Mouse (Mus musculus): ENCODE results near the gene Tcf23.

Gene Tcf23

DNA sequence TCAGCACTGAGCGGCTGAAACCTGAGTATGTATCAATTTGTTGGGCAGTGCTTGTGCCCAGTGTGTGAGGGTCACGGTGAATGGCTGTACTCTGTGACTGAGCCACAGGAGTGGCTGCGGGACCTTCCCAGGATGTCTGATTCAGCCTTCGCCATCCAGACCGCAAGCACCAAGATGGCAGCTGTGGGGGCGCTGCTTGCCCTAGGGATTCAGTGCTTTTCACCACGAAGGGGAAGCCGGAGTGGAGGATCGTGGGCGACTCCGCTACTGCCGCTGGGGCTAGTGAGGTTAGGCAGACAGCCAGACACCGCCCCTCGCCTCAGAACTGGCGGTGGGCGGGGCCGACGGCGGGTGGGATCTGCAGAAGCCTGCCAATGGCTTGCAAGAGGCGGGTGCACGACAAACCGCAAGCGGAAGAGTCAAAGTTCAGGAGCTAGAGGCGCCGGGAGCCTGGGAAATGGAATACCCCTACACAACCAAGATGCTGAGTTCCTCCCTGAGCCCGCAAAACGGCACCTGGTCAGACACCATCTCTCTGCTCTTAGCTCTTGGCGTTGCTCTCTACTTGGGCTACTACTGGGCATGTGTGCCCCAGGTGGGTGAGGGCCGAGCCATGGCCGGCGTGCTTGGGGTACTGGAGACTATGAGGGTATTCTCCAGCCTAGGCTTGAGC is 18.7 kb upstream of the Tcf23 start:
- DNase-seq (ENCODE audit: inconsistent ontology term): peak; percentile 97

DNA sequence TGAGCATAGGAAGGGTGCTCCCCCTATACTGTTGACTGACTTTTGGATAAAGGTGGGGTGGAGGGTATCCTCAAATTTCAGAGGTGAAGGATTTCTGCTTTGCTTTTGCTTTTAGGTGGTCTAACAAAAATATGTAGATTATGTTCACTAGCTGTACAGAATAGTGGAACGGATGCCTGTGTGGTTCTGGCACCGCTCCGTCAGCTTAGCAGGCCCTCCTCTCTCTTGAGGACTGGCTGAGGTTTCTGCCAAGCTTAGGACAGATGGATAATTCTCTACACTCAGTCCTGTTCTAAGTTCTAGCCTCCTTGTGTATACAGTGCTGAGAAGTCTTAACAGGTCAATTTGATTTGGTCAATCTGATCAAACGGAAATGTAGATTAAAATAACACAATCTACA is 18.0 kb upstream of the Tcf23 start:
- peak; percentile 14 for DNase-seq (ENCODE audit: inconsistent ontology term)

DNA sequence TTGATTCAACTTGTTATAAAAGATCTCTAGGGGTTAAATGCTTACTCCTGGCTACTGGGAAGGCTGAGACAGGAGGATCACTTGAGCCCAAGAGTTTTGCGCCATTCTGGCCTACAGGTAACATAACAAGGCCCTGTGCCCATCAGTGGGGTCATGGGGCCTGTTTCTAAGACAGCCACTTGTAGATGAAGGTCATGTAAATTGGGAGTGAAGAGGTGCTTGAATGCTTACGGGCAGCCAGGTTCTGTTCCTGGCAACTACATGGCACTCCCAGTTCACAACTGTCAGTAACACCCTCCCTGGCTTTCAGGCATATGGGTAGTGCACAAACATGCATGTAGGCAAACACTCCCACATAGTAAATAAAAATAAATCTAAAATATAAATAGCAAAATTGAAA is 17.5 kb upstream of the Tcf23 start:
- DNase-seq (ENCODE audit: inconsistent ontology term): no peak

DNA sequence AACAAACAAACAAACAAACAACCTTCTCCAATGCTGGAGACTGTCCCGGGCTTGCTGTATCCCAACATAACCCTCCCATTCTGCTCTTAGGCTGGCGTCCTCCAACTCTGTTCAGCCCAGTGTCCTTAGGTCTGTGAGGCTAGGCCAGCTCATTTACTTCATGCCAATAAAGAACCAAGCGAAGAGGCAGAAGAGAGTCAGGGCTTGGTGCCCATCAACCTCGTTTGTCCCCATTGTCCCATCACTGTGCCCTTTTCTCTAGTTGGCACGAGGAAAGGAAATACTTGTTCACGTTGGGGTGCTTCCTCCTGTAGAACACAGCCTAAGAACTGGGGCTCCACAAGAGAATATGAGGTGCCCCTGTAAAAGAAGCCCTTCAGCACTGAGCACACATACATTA is 16.8 kb upstream of the Tcf23 start:
- DNase-seq (ENCODE audit: inconsistent ontology term): no peak

GRCm38 (mm10) chr5:30952551-30952950 is 15.9 kb upstream of the Tcf23 start:
- DNase-seq (ENCODE audit: inconsistent ontology term): no peak

- DNase-seq (ENCODE audit: inconsistent ontology term): no peak
Measured at GRCm38 (mm10) chr5:30954065-30954464, 14.4 kb upstream of the Tcf23 start.

DNA sequence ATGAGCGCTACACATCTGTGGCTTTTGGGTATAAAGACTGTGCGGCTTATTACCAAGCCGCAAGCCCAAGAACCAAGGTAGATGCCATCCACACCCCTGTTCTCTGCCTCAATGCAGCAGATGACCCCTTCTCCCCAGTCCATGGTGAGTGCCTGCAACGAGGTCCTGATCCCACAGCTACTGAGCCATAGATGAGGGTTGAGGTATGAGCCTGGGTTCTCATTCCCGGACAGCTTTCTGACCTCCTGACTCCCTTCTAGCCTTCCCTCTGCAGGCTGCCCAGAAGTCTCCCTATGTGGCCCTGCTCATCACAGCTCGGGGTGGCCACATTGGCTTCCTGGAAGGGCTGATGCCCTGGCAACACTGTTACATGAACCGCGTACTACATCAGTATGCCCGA is 13.9 kb upstream of the Tcf23 start:
- no peak for DNase-seq (ENCODE audit: inconsistent ontology term)

- no peak for DNase-seq (ENCODE audit: inconsistent ontology term)
Measured at GRCm38 (mm10) chr5:30955751-30956150, 12.7 kb upstream of the Tcf23 start.

DNA sequence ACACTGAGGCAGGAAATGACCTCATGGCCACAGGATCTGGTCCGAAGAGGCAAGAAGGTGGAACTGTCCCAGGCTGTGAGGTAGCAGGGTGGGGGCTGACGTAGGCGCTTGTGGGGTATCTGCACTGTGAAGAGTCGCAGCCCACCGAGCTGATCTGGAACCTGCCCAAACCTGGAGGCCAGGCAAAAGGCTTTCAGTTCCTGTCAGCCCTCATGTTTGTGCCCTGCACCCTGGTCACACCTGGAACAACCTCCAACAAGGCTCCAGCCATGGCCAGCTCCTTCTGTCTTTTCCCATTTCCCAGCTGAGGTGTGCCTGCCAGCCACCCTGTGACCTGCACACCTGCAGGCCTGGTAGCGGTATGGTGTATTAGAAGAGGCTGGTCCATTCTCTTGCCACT is 10.6 kb upstream of the Tcf23 start:
- no peak for DNase-seq (ENCODE audit: inconsistent ontology term)

- DNase-seq (ENCODE audit: inconsistent ontology term): no peak
Measured at GRCm38 (mm10) chr5:30959198-30959854, 9.1 kb upstream of the Tcf23 start.

DNA sequence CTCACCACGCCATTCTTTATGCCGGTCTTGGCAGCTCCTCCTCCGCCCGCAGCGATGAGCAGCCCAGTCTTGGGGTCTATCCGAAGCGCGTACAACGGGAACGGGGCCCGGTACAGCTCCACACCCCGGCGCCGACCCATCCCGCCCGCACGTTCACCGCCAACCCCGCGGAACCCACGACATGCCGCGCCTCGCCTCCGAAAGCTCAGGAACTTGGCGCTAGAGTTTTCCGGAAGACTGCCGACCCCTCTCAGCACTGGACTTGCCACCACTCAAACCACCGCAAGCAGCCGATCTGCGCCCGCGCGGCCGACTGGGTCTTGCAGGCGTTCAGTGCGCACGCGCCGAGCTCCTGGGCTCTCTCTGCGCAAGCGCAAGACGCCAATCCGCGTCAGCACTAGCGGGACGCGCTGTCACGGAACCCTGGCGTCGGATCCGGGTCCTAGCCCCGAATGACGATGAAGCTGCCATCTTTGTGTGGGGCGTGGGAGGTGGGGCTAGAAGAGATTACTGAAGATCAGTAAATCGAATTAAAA is 8.4 kb upstream of the Tcf23 start, which contains the start of gene Preb:
Preb (minus strand) TSS at position 396 of the 536 bp plus-strand sequence.
- peak; percentile 97 for DNase-seq (ENCODE audit: inconsistent ontology term)

DNA sequence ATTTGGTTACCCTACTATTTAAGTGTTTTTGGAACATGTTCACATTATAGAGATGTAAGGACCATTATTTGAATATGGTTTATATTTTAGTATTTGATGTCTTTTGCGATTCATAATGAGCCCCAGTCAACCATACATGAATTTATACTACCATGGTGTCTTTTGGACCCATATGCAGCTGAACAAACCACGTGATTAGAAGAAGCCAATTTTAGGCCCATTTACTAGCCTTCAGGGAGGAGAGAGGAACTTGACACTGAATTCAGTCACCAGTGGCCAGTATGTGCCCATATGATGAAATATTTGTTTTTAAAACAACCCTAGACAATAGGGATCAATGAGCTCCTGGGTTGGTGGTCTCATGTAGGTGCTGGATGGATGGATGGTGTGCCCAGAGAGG is 7.6 kb upstream of the Tcf23 start:
- no peak for DNase-seq (ENCODE audit: inconsistent ontology term)

DNA sequence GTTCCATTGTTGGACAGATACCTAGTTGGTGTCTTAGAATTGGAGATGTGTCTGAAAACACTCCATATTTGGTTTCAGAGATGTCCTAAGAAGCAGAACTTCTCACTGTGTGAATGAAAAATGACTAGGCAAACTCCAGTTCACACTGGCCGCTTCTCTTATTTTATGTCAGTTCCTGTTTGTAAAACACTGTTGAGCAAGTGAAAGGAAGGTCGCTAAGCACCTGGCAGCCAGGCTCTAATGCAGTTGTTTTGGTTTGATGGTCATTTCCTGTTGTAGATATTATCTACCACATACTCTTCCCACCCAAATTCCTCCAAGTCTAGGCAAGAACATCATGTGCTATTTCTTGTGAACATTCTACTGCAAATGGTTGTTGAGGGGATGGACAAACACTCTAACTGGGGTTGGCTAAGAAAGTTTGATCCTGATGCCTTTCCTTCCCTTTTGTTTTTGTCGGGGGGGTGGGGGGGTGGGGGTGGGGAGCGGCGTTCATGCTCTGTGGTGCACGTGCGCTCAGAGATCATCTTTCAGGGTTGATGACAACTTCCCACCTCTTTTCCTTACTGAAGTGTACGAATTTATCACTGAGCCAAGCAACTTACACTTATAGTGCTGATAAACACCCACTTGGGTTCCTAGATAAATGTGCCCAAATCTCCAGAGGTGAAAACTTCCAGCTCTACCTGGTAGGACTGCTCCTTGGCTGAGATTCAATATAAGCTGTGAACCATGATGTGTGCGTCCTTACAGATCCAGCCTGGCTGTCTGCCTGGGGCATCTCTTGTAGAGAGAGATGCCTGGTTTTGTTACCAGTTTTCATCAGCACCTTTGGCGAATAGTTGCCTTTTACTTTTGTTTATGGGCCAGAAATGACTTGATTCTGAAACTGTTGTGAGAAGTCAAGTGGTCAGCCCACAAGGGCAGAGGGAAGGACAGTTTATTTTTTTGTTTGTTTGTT is 6.6 kb upstream of the Tcf23 start:
- DNase-seq (ENCODE audit: inconsistent ontology term): no peak

GRCm38 (mm10) chr5:30963916-30964315 is 4.5 kb upstream of the Tcf23 start:
- DNase-seq (ENCODE audit: inconsistent ontology term): no peak

GRCm38 (mm10) chr5:30966189-30966588 is 2.3 kb upstream of the Tcf23 start:
- no peak for DNase-seq (ENCODE audit: inconsistent ontology term)

DNA sequence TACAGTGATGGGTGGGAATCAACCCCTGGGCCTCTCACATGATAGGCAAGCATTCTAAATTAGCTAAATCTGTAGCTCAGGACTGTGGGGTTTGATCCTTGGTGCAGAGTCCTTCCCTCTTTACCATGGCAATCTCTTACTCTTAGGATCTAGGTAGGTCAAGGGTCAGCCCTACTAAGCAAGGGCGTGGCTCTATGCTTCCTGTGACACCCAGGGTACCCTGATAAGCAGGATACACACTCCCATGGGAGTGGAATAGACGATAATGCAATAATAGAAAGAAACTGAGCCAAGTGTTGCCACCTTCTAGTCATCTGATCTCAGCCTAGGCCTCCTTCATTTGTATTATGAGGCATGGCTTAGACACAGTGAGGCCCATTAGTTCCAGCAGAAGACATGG is 978 bp downstream of the Tcf23 start:
- DNase-seq (ENCODE audit: inconsistent ontology term): no peak

GRCm38 (mm10) chr5:30974870-30975656 is 6.6 kb downstream of the Tcf23 start:
- no peak for DNase-seq (ENCODE audit: inconsistent ontology term)

DNA sequence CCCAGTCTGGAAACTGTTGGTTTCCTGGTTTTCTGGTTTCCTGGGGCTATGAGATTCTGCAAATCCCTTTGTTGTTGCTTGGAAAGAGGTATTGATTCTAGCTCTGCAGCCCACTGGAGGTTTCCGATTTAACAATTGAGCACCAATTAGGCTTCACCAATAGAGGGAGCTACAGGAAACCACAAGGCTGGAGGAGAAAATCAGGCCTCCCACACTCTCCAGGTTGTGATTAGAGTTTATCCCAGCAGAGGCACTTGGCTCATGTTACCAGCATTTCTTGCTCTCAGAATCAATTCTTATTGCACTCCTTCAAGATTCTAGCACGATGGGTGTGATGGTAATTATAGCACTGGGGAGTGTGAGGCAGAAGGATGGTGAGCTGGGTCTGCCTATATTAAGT is 13.9 kb downstream of the Tcf23 start:
- no peak for DNase-seq (ENCODE audit: inconsistent ontology term)

DNA sequence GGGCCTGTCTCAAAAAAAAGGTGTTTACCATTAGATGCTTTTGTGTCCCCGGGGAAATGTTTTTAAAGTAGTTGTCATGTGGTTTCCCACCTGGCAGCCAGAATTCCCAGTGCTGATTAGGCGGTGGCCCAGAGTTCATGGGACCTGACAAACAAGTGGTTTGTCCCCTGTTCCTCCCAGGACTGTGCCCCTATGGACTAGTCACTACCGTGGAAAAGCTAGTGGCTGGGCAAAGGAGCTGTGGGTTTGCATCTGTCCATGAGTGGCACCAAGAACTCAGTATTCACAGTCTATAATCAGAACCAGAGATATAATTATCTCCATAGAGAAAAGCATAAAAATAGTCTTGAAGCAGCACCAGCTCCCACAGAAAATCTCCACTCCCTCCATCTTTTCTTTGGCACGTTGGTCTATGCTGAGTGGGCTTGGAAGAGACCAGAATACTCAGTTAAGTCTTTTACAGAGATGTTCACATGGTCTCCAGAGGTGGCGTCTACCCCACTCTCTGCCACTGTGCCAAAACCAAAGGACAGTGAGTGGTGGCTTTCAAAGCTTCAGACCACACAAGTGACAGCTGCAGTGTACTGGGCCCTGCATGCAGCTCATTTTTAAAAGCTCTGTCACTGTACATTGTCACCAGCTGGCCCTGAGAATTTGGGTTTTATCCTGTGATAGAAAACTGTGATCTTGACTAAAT is 24.7 kb downstream of the Tcf23 start:
- no peak for DNase-seq (ENCODE audit: inconsistent ontology term)

DNA sequence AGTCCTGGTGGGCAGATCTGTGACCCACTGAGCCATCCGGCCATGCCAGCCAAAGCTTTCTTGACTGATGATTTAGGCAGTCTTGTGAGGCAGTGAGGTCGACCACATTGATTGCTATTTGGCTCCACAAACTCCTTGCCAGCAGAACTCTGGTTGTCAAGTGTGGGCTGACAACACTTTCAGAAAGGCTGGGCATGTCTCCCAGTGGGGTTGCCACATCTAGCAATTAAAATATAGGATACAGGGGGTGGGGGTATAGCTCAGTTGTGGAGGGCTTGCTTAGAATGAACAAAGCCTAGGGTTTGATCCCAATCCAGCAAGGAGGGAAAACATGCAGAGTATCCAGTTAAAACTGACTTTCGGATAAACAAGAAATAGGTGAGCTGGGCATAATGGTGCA is 25.6 kb downstream of the Tcf23 start:
- no peak for DNase-seq (ENCODE audit: inconsistent ontology term)

Data from Muller cell, postnatal 12 days (primary cell).